12 mouse cellular contexts compared by ENCODE assay signal in genomic region chr5:92098351-92099109, GRCm38 (mm10). TPM values are rescaled to one million over a fixed set of nuclear protein-coding genes. Genes with fewer than 3 reads are reported as not detected.
A peak's percentile ranks its signal among the peaks of the same experiment; 100 is the strongest.
DNase-seq lines count a peak whose midpoint lies in the region; ATAC-seq and TF ChIP-seq lines count a peak whose summit lies in the region.
"Had no signal": no experiment of that assay in that cellular context is flagged by ENCODE, and none has a peak within 500 bp of the region (broad histone marks: within the 10 kb centered on the region; RNA-seq: fewer than 3 reads in every experiment).

No protein-coding gene starts in this region.

- H3K9me3 ChIP-seq in E14TG2a.4 (ENCODE audit: low read length) (no peaks in the 10 kb centered on the region), ES-E14 (ENCODE audit: control insufficient read depth, insufficient read depth, low read depth, low read length) (no peaks in the 10 kb centered on the region)
- no peaks in the 10 kb centered on the region for H3K9me3 ChIP-seq in limb, embryonic 15.5 days

- H3K27me3 ChIP-seq in E14TG2a.4 (ENCODE audit: insufficient read depth, low read length): no peaks in the 10 kb centered on the region
- no peaks in the 10 kb centered on the region for H3K27me3 ChIP-seq in limb, embryonic 15.5 days
- H3K27me3 ChIP-seq in cerebellum, adult 2 months (ENCODE audit: control insufficient read depth, insufficient read depth, low read length): no peaks in the 10 kb centered on the region

- peak overlapping the region; percentile 23 for H3K9ac ChIP-seq in ES-E14 (ENCODE audit: insufficient read depth, low read depth, low read length, poor library complexity, severe bottlenecking)
- no peak overlapping the region for H3K9ac ChIP-seq in limb, embryonic 15.5 days
- H3K9ac ChIP-seq: forebrain, postnatal 0 days had no signal

- no peak for DNase-seq in ES-E14 (ENCODE audit: low read depth, low spot score)
- peak; percentile 39 to 50 for DNase-seq in kidney, adult 8-10 months
- no peak for DNase-seq in cerebellum, adult 11-12 months
- no peak for DNase-seq in urinary bladder, postnatal 4 days (ENCODE audit: low spot score in 2 of 2)
- DNase-seq in cerebellum, adult 2 months: no peak
- DNase-seq: adrenal gland, postnatal 14 days; forebrain, postnatal 0 days; lung, adult 2 months; thymus, postnatal 4 days had no signal

- H3K4me3 ChIP-seq in E14TG2a.4 (replicated peaks; ENCODE audit: low read length) (peak overlapping the region; percentile 57), ES-E14 (ENCODE audit: insufficient read depth in 1 of 2, low read depth in 1 of 2, low read length in 2 of 2, poor library complexity in 1 of 2, severe bottlenecking in 1 of 2) (peak overlapping the region; percentile 2 to 7; a peak in 2 of 4 replicates)
- H3K4me3 ChIP-seq in limb, embryonic 15.5 days: no peak overlapping the region
- H3K4me3 ChIP-seq in cerebellum, adult 2 months (replicated peaks; ENCODE audit: insufficient read depth, low read depth, low read length): no peak overlapping the region

- no peak for TF ChIP-seq CTCF in E14TG2a.4 (conservative IDR thresholded peaks at IDR 0.05; ENCODE audit: low read length)
- no peak for TF ChIP-seq CTCF in cerebellum, adult 2 months (IDR thresholded peaks at IDR 0.05; ENCODE audit: borderline replicate concordance, insufficient read depth, low read depth, low read length)

- 0 out of 2 replicates have a peak, but pooled peaks have one; percentile 19 for ATAC-seq in limb, embryonic 15.5 days (ENCODE audit: insufficient number of reproducible peaks, low FRiP score, low TSS enrichment, low read depth)
- ATAC-seq: forebrain, postnatal 0 days; hindbrain, embryonic 16.5 days had no signal

- in situ Hi-C loops in ES-E14 (cut with MboI; ENCODE audit: low sequenced_read_pairs in 2 of 2, unreplicated experiment in 2 of 2): no loop called here

- no peak for TF ChIP-seq POLR2A in cerebellum, adult 2 months (IDR thresholded peaks at IDR 0.05; ENCODE audit: borderline replicate concordance, insufficient read depth, low read length)

- H3K36me3 ChIP-seq in E14TG2a.4 (ENCODE audit: insufficient read depth, low read length) (no peaks in the 10 kb centered on the region), ES-E14 (ENCODE audit: control insufficient read depth, insufficient read depth, low read length, poor library complexity, severe bottlenecking) (no peaks in the 10 kb centered on the region)
- H3K36me3 ChIP-seq in limb, embryonic 15.5 days: no peaks in the 10 kb centered on the region

- 0 out of 2 replicates have a peak overlapping the region, but pooled peaks have one; percentile 5 for H3K4me2 ChIP-seq in limb, embryonic 15.5 days

- 30% methylated on average over 13 of the region's 13 CpGs for WGBS in limb, embryonic 15.5 days
- WGBS in cerebellum, adult 2 months: 77% methylated on average over 13 of the region's 13 CpGs

- peak overlapping the region; percentile 40; the same call in 1 of the 2 replicates for H3K27ac ChIP-seq in ES-E14 (ENCODE audit: insufficient read depth, low read depth, low read length, poor library complexity, severe bottlenecking)
- 0 out of 2 replicates have a peak overlapping the region, but pooled peaks have one; percentile 11 for H3K27ac ChIP-seq in limb, embryonic 15.5 days
- no peak overlapping the region for H3K27ac ChIP-seq in cerebellum, adult 2 months (ENCODE audit: insufficient read depth, low read length)

- peaks cover 85% of the 10 kb centered on the region for H3K4me1 ChIP-seq in E14TG2a.4 (replicated peaks; ENCODE audit: low read depth, low read length)
- peaks cover 14 to 32% of the 10 kb centered on the region in 2 experiments for H3K4me1 ChIP-seq in ES-E14 (ENCODE audit: control insufficient read depth in 2 of 2, insufficient read depth in 2 of 2, low read length in 2 of 2, poor library complexity in 1 of 2)
- H3K4me1 ChIP-seq in limb, embryonic 15.5 days: peaks cover 20% of the 10 kb centered on the region
- peaks cover under 1% of the 10 kb centered on the region; the same call in 1 of the 2 replicates for H3K4me1 ChIP-seq in cerebellum, adult 2 months (ENCODE audit: control insufficient read depth, insufficient read depth, low read length)

TF ChIP-seq in ES-E14, 5 proteins besides CTCF, POLR2A, EP300 and RAD21:
- TF ChIP-seq CHD2 (IDR thresholded peaks at IDR 0.05; ENCODE audit: low read depth, low read length): no peak
- no peak for TF ChIP-seq ZNF384 (IDR thresholded peaks at IDR 0.05; ENCODE audit: low read depth, low read length)
- no peak for TF ChIP-seq HCFC1 (IDR thresholded peaks at IDR 0.05; ENCODE audit: borderline replicate concordance, insufficient read depth, low read length)
- no peak for TF ChIP-seq ZC3H11A (IDR thresholded peaks at IDR 0.05; ENCODE audit: borderline replicate concordance, low read depth, low read length)
- TF ChIP-seq MAFK (IDR thresholded peaks at IDR 0.05; ENCODE audit: insufficient read depth, low read depth, low read length): no peak

RNA-seq across cellular contexts. Expression of gene G3bp2, which starts 15.0 kb away (rescaled TPM):
- 246 and 266 TPM in 2 replicates for total RNA-seq in ES-E14 (2012; rRNA removed)
- polyA plus RNA-seq in limb, embryonic 15.5 days (2015; fragmentation: Nextera tagmentation; extraction: Ambion mirVana): 136 and 146 TPM in 2 replicates
- polyA plus RNA-seq in cerebellum, adult 2 months (2012; rRNA removed): 123 and 125 TPM in 2 replicates

RNA-seq across cellular contexts. Expression of gene Uso1, which starts 39.2 kb away (rescaled TPM):
- 40.7 and 51.6 TPM in 2 replicates for total RNA-seq in ES-E14 (2012; rRNA removed)
- polyA plus RNA-seq in limb, embryonic 15.5 days (2015; fragmentation: Nextera tagmentation; extraction: Ambion mirVana): 51.9 and 53.1 TPM in 2 replicates
- 55.2 and 59.3 TPM in 2 replicates for polyA plus RNA-seq in cerebellum, adult 2 months (2012; rRNA removed)

RNA-seq across cellular contexts. Expression of gene Cdkl2, which starts 54.8 kb away (rescaled TPM):
- total RNA-seq in ES-E14 (2012; rRNA removed): 5.0 and 6.4 TPM in 2 replicates
- polyA plus RNA-seq in limb, embryonic 15.5 days (2015; fragmentation: Nextera tagmentation; extraction: Ambion mirVana): 1.4 and 1.8 TPM in 2 replicates
- polyA plus RNA-seq in cerebellum, adult 2 months (2012; rRNA removed): 9.1 and 11.1 TPM in 2 replicates

Comparison
In these comparisons a context has a peak if more than half of its experiments do, and no peak if none do; other contexts are left out.
1. H3K4me3 ChIP-seq: peak in E14TG2a.4 (single experiment) and ES-E14 (2 of 2); none in limb, embryonic 15.5 days (single experiment) and cerebellum, adult 2 months (single experiment).
2. DNase-seq: peak in kidney, adult 8-10 months (2 of 2); none in ES-E14 (single experiment), cerebellum, adult 11-12 months (single experiment), urinary bladder, postnatal 4 days (0 of 2) and cerebellum, adult 2 months (0 of 2).